Comparison of ENCODE assay signal across 18 mouse cellular contexts in genomic region chr10:17407854-17408606, GRCm38 (mm10).
A peak's percentile ranks its signal among the peaks of the same experiment; 100 is the strongest.
DNase-seq lines count a peak whose midpoint lies in the region; ATAC-seq and TF ChIP-seq lines count a peak whose summit lies in the region.
"Had no signal": no experiment of that assay in that cellular context is flagged by ENCODE, and none has a peak within 500 bp of the region (broad histone marks: within the 10 kb centered on the region; RNA-seq: fewer than 3 reads in every experiment).

No protein-coding gene starts in this region.

- no peaks in the 10 kb centered on the region for H3K4me1 ChIP-seq in liver, postnatal 0 days (ENCODE audit: insufficient read depth)
- H3K4me1 ChIP-seq in liver, embryonic 11.5 days (replicated peaks; ENCODE audit: control insufficient read depth, insufficient read depth, low read length) = no peaks in the 10 kb centered on the region
- peaks cover 0 to 10% of the 10 kb centered on the region in 2 experiments; a peak in 2 of 4 replicates for H3K4me1 ChIP-seq in MEL (ENCODE audit: control insufficient read depth in 1 of 2, insufficient read depth in 2 of 2, low read length in 2 of 2)
- no peaks in the 10 kb centered on the region for H3K4me1 ChIP-seq in intestine, embryonic 15.5 days (replicated peaks)
- no peaks in the 10 kb centered on the region for H3K4me1 ChIP-seq in stomach, embryonic 14.5 days (ENCODE audit: control insufficient read depth, insufficient read depth, low read length)
- H3K4me1 ChIP-seq: forebrain, embryonic 15.5 days; neural tube, embryonic 12.5 days had no signal

- no peaks in the 10 kb centered on the region for H3K9me3 ChIP-seq in liver, postnatal 0 days (ENCODE audit: low read length)
- H3K9me3 ChIP-seq in liver, embryonic 11.5 days (ENCODE audit: control insufficient read depth, low read length) = no peaks in the 10 kb centered on the region
- H3K9me3 ChIP-seq in MEL (replicated peaks; ENCODE audit: insufficient read depth, low read length) = no peaks in the 10 kb centered on the region
- no peaks in the 10 kb centered on the region for H3K9me3 ChIP-seq in intestine, embryonic 15.5 days
- no peaks in the 10 kb centered on the region for H3K9me3 ChIP-seq in stomach, embryonic 14.5 days (ENCODE audit: control insufficient read depth, low read depth, low read length)
- H3K9me3 ChIP-seq: forebrain, embryonic 15.5 days; heart, embryonic 12.5 days; neural tube, embryonic 12.5 days had no signal

- no peak overlapping the region for H3K4me3 ChIP-seq in liver, postnatal 0 days (ENCODE audit: low read depth, low read length)
- H3K4me3 ChIP-seq in liver, embryonic 11.5 days (ENCODE audit: low read depth, low read length) = no peak overlapping the region
- no peak overlapping the region for H3K4me3 ChIP-seq in MEL (ENCODE audit: control insufficient read depth in 1 of 2, insufficient read depth in 1 of 2, low read depth in 2 of 2, low read length in 2 of 2)
- no peak overlapping the region for H3K4me3 ChIP-seq in intestine, embryonic 15.5 days (replicated peaks)
- no peak overlapping the region for H3K4me3 ChIP-seq in stomach, embryonic 14.5 days (ENCODE audit: low read depth, low read length)
- H3K4me3 ChIP-seq: forebrain, embryonic 15.5 days; heart, embryonic 12.5 days; neural tube, embryonic 12.5 days had no signal

- no peak overlapping the region for H3K9ac ChIP-seq in liver, postnatal 0 days (replicated peaks)
- no peak overlapping the region for H3K9ac ChIP-seq in liver, embryonic 11.5 days (ENCODE audit: low read depth, low read length)
- H3K9ac ChIP-seq in MEL (ENCODE audit: control insufficient read depth, low read depth, low read length, poor library complexity, severe bottlenecking) = no peak overlapping the region
- no peak overlapping the region for H3K9ac ChIP-seq in intestine, embryonic 15.5 days
- H3K9ac ChIP-seq in stomach, embryonic 14.5 days (replicated peaks; ENCODE audit: low read depth, low read length) = no peak overlapping the region
- H3K9ac ChIP-seq: forebrain, embryonic 15.5 days; heart, embryonic 12.5 days; neural tube, embryonic 12.5 days had no signal

- H3K27me3 ChIP-seq in liver, postnatal 0 days (ENCODE audit: insufficient read depth, low read length) = no peaks in the 10 kb centered on the region
- no peaks in the 10 kb centered on the region for H3K27me3 ChIP-seq in liver, embryonic 11.5 days (replicated peaks; ENCODE audit: control insufficient read depth, insufficient read depth, low read length)
- H3K27me3 ChIP-seq in MEL (ENCODE audit: control insufficient read depth in 1 of 2, insufficient read depth in 2 of 2, low read length in 2 of 2) = no peaks in the 10 kb centered on the region
- H3K27me3 ChIP-seq in intestine, embryonic 15.5 days (replicated peaks) = no peaks in the 10 kb centered on the region
- no peaks in the 10 kb centered on the region for H3K27me3 ChIP-seq in stomach, embryonic 14.5 days (ENCODE audit: control insufficient read depth, insufficient read depth, low read length)
- H3K27me3 ChIP-seq: forebrain, embryonic 15.5 days; heart, embryonic 12.5 days; neural tube, embryonic 12.5 days had no signal

- H3K79me2 ChIP-seq in MEL (ENCODE audit: control insufficient read depth, insufficient read depth, low read length, poor library complexity) = no peaks in the 10 kb centered on the region

- peak; percentile 78 for ATAC-seq in liver, postnatal 0 days
- ATAC-seq in liver, embryonic 11.5 days (replicated peaks; ENCODE audit: low FRiP score) = no peak
- ATAC-seq in intestine, embryonic 15.5 days = peak; percentile 91
- ATAC-seq in stomach, embryonic 14.5 days (ENCODE audit: insufficient number of reproducible peaks, insufficient read depth, low FRiP score, low read depth) = peak; percentile 42; the same call in 1 of the 2 replicates
- ATAC-seq: CD4-positive, CD25-positive, alpha-beta regulatory T cell, adult 4 months; forebrain, embryonic 15.5 days; midbrain, embryonic 16.5 days had no signal

- H3K27ac ChIP-seq in liver, postnatal 0 days (ENCODE audit: low read depth) = peak overlapping the region; percentile 52
- H3K27ac ChIP-seq in liver, embryonic 11.5 days (ENCODE audit: low read depth, low read length) = no peak overlapping the region
- H3K27ac ChIP-seq in MEL (ENCODE audit: control insufficient read depth, low read depth, low read length) = no peak overlapping the region
- H3K27ac ChIP-seq in intestine, embryonic 15.5 days = no peak overlapping the region
- H3K27ac ChIP-seq in stomach, embryonic 14.5 days (ENCODE audit: low read length) = no peak overlapping the region
- H3K27ac ChIP-seq: forebrain, embryonic 15.5 days; macrophage; neural tube, embryonic 12.5 days had no signal

- no peak for TF ChIP-seq EP300 in liver, postnatal 0 days (IDR thresholded peaks at IDR 0.05; ENCODE audit: low read depth)
- no peak for TF ChIP-seq EP300 in MEL (IDR thresholded peaks at IDR 0.05; ENCODE audit: low read depth in 1 of 2, low read length in 2 of 2)

- 47% methylated on average over 2 of the region's 2 CpGs for WGBS in liver, postnatal 0 days (ENCODE audit: insufficient replicate concordance)
- WGBS in liver, embryonic 11.5 days = 70% methylated on average over 2 of the region's 2 CpGs
- 43% methylated on average over 2 of the region's 2 CpGs for WGBS in intestine, embryonic 15.5 days
- WGBS in stomach, embryonic 14.5 days = 52% methylated on average over 2 of the region's 2 CpGs

- H3K36me3 ChIP-seq in liver, postnatal 0 days (replicated peaks; ENCODE audit: insufficient read depth, low read length) = no peaks in the 10 kb centered on the region
- no peaks in the 10 kb centered on the region for H3K36me3 ChIP-seq in liver, embryonic 11.5 days (ENCODE audit: control insufficient read depth, insufficient read depth, low read length)
- H3K36me3 ChIP-seq in MEL (ENCODE audit: control insufficient read depth in 1 of 2, insufficient read depth in 2 of 2, low read length in 2 of 2) = no peaks in the 10 kb centered on the region; a peak in 2 of 4 replicates
- H3K36me3 ChIP-seq in intestine, embryonic 15.5 days = no peaks in the 10 kb centered on the region
- H3K36me3 ChIP-seq in stomach, embryonic 14.5 days (ENCODE audit: control insufficient read depth, insufficient read depth, low read length) = no peaks in the 10 kb centered on the region
- H3K36me3 ChIP-seq: forebrain, embryonic 15.5 days; heart, embryonic 12.5 days; neural tube, embryonic 12.5 days had no signal

- TF ChIP-seq RAD21 in MEL (IDR thresholded peaks at IDR 0.05; ENCODE audit: low read depth, low read length) = no peak

- H3K4me2 ChIP-seq in liver, postnatal 0 days (ENCODE audit: low read depth, low read length) = peak overlapping the region; percentile 36; the same call in 1 of the 2 replicates
- no peak overlapping the region for H3K4me2 ChIP-seq in liver, embryonic 11.5 days
- no peak overlapping the region for H3K4me2 ChIP-seq in intestine, embryonic 15.5 days (replicated peaks)
- H3K4me2 ChIP-seq in stomach, embryonic 14.5 days (replicated peaks; ENCODE audit: low read depth, low read length) = no peak overlapping the region
- H3K4me2 ChIP-seq: forebrain, embryonic 15.5 days; heart, embryonic 12.5 days; neural tube, embryonic 12.5 days had no signal

- TF ChIP-seq CTCF in liver, postnatal 0 days (IDR thresholded peaks at IDR 0.05; ENCODE audit: low read depth) = no peak
- no peak for TF ChIP-seq CTCF in MEL (IDR thresholded peaks at IDR 0.05 in 2 of 3, conservative IDR thresholded peaks at IDR 0.05 in 1 of 3; ENCODE audit: control insufficient read depth in 1 of 3, insufficient read depth in 1 of 3, low read depth in 2 of 3, low read length in 3 of 3, poor library complexity in 1 of 3, severe bottlenecking in 1 of 3)

- no peak for TF ChIP-seq POLR2A in MEL (IDR thresholded peaks at IDR 0.05; ENCODE audit: control insufficient read depth in 1 of 2, insufficient read depth in 1 of 2, low read depth in 1 of 2, low read length in 2 of 2, poor library complexity in 1 of 2)

- DNase-seq in liver, postnatal 0 days = no peak
- DNase-seq in liver, embryonic 11.5 days (ENCODE audit: low spot score) = no peak
- DNase-seq in MEL (ENCODE audit: low read depth, low spot score) = peak; percentile 9
- no peak for DNase-seq in layer of hippocampus, adult 11-12 months (ENCODE audit: low spot score)
- no peak for DNase-seq in cerebellum, postnatal 14 days
- DNase-seq: adrenal gland, postnatal 14 days; cerebellum, adult 9-11 months; gastrocnemius, postnatal 25 days; heart, postnatal 36 days; right cerebral cortex, postnatal 4 days had no signal

TF ChIP-seq in MEL, 35 proteins besides CTCF, POLR2A, EP300 and RAD21:
- no peak for TF ChIP-seq MYB (IDR thresholded peaks at IDR 0.05; ENCODE audit: low read depth, low read length)
- TF ChIP-seq ZC3H11A (IDR thresholded peaks at IDR 0.05; ENCODE audit: low read depth, low read length) = no peak
- no peak for TF ChIP-seq GABPA (IDR thresholded peaks at IDR 0.05; ENCODE audit: low read depth, low read length)
- TF ChIP-seq ZNF384 (IDR thresholded peaks at IDR 0.05; ENCODE audit: low read depth, low read length) = no peak
- no peak for TF ChIP-seq POLR2AphosphoS5 (IDR thresholded peaks at IDR 0.05; ENCODE audit: borderline replicate concordance, low read depth, low read length)
- no peak for TF ChIP-seq USF1 (IDR thresholded peaks at IDR 0.05; ENCODE audit: low read depth, low read length)
- TF ChIP-seq CHD2 (IDR thresholded peaks at IDR 0.05; ENCODE audit: low read length) = no peak
- no peak for TF ChIP-seq HCFC1 (IDR thresholded peaks at IDR 0.05; ENCODE audit: low read depth, low read length)
- TF ChIP-seq ETS1 (IDR thresholded peaks at IDR 0.05; ENCODE audit: low read depth, low read length) = no peak
- no peak for TF ChIP-seq TBP (IDR thresholded peaks at IDR 0.05; ENCODE audit: low read depth, low read length)
- TF ChIP-seq KAT2A (conservative IDR thresholded peaks at IDR 0.05; ENCODE audit: low read depth, low read length) = no peak
- no peak for TF ChIP-seq MAFK (IDR thresholded peaks at IDR 0.05; ENCODE audit: borderline replicate concordance, low read depth, low read length)
- TF ChIP-seq USF2 (IDR thresholded peaks at IDR 0.05; ENCODE audit: borderline replicate concordance in 1 of 2, insufficient read depth in 1 of 2, low read depth in 1 of 2, low read length in 2 of 2) = no peak
- TF ChIP-seq GATA1 (IDR thresholded peaks at IDR 0.05; ENCODE audit: low read depth, low read length) = no peak
- no peak for TF ChIP-seq E2F4 (IDR thresholded peaks at IDR 0.05; ENCODE audit: borderline replicate concordance, low read depth, low read length)
- TF ChIP-seq BHLHE40 (IDR thresholded peaks at IDR 0.05; ENCODE audit: borderline replicate concordance, low read depth, low read length) = no peak
